Mouse (Mus musculus): ENCODE results near the gene Gpr176.

Gpr176 gene

DNA sequence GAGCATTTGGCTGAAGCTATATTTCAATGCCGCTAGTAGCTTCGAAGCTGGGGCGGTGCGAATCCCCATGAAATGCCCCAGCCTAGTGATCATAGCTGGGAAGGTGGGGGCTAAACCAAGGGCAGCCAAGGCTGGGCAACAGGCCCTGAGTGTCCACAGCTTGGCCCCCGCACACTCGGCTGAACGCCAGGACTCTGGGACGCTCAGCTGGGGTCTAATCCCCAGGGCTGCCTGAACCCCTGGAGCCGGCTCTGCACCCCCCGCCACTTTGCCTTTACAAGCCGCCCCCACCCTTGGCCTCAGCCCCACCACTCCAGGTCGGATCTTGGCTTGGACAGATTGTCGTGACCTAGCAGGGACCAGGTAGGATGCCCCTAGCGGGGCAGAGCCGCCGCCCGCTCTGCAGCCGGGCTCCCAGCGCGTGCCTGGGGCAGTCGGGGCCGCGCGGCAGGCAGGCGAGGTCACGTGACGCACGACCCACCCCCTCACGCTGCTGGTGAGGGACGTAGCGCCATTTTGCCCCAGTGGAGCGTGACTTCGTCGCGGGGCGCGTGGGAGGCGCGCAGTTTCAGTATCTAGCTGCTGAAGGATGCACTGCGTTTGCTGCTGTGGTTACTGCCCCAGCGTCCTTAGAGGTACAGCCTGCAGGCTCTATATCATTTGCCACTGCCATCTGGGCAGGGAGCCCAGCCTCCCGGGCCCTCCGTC is 507 bp upstream of the Gpr176 start:
- DNase-seq (ENCODE audit: low spot score): peak; percentile 52

GRCm38 (mm10) chr2:118372561-118372900 is 688 bp downstream of the Gpr176 start:
- DNase-seq (ENCODE audit: low spot score): no peak

GRCm38 (mm10) chr2:118371841-118372240 is 1.4 kb downstream of the Gpr176 start:
- no peak for DNase-seq (ENCODE audit: low spot score)

DNA sequence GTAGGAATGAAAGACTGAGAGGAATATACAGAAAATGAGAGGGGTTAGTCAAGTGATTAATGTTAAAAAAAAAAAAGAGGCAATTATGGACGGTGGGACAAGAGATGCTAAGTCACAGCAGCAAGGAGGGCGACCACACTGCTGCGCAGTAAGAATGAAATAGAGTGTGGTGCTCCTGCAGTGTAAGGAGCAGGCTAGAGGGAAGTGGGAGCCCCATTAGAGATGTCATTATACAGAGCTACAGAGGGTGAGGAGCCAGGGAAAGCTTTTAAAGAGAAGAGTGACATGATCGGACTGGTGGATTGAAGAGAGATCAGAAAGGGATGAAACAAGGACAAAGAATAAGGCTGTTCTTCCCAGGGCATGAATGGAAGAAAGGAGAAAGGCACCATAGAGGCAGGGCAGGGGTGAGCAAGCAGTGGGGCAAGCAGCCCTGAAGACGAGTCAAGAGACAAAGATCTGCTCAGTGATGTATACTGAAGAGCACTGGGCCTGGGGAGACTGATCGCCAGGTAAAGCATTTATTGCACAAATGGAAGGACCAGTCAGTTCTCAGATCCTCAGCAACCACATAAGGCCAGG is 18.0 kb downstream of the Gpr176 start:
- DNase-seq (ENCODE audit: low spot score): no peak

DNA sequence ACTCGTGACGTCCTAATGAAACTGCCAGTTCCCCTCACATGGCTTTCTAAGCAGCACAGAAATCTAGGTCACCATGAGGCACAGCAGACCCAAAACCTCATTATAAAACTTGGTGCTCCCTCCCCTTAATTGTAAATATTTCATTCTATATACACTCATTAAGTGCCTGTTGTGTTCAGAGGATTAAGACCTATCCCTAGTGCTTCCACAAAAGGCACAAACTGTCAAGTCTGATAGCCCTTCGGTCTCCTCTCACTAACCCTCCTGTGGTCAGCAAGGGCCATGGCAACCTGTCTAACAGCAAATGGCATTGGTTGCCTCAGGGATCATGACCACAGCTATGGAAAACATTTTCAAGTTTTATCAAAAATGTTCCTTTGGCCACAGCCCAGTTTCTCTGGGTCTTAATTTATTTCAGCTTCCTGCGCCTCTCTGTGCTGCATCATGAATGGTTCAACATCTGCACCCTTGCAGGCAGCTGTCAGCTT is 19.3 kb downstream of the Gpr176 start:
- no peak for DNase-seq (ENCODE audit: low spot score)

DNA sequence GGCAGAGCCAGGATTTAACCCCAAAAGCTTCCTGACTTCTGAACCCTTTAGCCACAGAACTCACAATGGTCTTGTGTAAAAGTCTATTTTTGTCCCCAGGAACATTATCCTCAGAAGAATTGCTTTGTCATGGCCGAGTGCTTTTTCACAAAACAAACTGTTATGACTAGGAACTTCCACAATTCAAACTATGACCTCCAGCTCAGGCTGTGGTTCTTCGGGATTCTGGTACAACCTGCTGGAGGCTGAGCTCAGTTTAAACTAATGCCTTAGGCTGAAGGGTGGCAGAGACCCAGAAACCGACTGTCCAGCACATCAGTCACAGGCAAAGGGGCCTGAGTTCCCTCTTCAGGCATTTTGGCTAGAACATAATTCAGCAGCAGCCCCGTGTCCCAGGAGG is 19.7 kb downstream of the Gpr176 start:
- no peak for DNase-seq (ENCODE audit: low spot score)

GRCm38 (mm10) chr2:118345535-118345934 is 27.7 kb downstream of the Gpr176 start:
- no peak for DNase-seq (ENCODE audit: low spot score)

GRCm38 (mm10) chr2:118343897-118344296 is 29.3 kb downstream of the Gpr176 start:
- no peak for DNase-seq (ENCODE audit: low spot score)

GRCm38 (mm10) chr2:118341295-118341694 is 31.9 kb downstream of the Gpr176 start:
- no peak for DNase-seq (ENCODE audit: low spot score)

DNA sequence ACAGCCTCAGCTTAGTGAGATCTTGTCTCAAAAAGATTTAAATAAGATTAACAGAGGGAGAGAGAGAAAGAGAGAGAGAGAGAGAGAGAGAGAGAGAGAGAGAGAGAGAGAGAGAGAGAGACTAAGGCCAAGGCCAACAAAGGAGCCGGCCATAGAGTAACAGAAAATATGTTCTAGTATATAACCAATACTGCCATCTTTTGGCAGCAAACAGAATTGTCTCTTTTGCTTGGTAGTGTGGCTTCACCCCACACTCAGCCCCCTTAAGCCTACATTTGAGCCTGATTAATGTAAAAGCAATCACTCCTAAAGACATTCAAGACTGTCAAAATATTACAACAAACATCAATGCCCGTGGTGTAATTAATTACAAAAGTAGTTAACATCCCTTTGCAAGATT is 37.1 kb downstream of the Gpr176 start:
- no peak for DNase-seq (ENCODE audit: low spot score)

- no peak for DNase-seq (ENCODE audit: low spot score)
These were observed 50.6 kb downstream of the Gpr176 start for GRCm38 (mm10) chr2:118322663-118323062.

- no peak for DNase-seq (ENCODE audit: low spot score)
These were observed 51.4 kb downstream of the Gpr176 start for GRCm38 (mm10) chr2:118321804-118322203.

GRCm38 (mm10) chr2:118321094-118321493 is 52.1 kb downstream of the Gpr176 start:
- no peak for DNase-seq (ENCODE audit: low spot score)

GRCm38 (mm10) chr2:118320519-118320918 is 52.7 kb downstream of the Gpr176 start:
- DNase-seq (ENCODE audit: low spot score): no peak

GRCm38 (mm10) chr2:118319176-118319575 is 54.0 kb downstream of the Gpr176 start:
- DNase-seq (ENCODE audit: low spot score): no peak

- DNase-seq (ENCODE audit: low spot score): no peak
These were observed 56.3 kb downstream of the Gpr176 start for GRCm38 (mm10) chr2:118316939-118317338.

DNA sequence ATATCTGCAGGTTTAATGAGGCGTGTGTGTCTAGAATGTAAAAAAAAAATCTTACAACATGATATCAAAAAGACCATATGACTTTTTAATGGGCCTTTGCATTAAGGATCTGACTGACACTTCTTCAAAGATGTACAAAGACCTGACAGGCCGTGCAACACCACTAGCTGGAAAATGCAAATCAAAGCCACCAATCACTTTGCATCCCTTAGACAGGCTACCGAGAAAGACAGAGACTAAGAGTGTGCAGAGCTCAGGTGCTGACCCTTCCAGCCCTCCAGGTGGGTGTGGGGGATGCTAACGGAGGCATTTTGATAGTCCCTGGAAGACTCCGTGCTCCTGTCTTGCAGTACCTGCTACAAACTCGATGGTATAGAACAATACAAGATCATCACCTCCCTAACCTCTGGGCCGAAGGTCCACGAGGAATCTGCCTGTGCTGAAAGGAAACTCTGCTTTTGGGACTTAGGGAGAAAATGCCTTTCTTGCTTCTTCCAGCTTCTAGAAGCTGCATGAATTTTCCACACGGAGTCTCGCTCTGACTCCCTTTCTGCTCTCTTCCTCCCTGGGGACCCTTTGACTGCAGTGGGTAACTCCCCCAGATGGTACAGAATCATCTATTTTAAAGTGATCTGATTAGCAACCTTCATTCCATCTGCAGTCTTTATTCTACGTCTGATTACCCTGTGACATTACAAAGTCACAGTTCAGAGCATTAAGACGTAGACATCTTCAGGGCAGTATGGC is 57.4 kb downstream of the Gpr176 start:
- DNase-seq (ENCODE audit: low spot score): no peak

DNA sequence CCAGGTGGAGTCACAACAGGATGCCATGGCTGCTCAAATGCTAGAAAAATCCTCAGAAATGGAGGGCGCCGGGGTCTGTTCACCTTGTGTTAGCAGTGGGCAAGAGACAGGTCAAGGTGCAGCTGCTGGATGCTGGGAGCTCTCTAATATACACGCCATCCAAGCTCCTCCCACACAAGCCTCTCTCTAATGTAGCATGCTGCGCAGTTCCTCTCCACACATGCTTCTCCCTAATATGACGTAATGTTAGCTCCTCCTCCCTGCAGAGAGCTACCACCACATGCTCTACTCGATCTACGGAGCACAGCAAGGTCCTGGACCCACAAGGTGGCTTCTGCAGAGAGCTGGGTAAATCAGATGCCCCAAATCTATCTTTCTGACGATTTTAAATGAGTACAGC is 65.7 kb downstream of the Gpr176 start:
- DNase-seq (ENCODE audit: low spot score): no peak

DNA sequence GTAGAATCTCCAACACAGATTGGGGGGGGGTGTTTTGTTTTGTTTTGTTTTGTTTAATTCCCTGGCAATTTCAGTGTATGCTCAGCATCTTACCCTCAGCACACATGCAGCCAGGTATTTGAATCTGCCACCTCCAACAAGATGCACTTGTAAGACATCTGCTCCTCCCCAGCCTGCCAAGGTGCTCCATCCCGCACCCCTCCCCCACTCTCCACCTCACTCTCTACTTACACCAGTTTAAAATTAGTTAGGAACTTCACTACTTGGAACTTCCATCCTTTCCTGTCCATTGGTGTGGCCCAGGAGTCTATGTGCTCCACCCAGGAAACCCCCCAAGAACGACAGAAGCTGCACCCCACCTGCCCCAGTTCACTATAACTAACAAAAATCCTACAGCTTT is 66.3 kb downstream of the Gpr176 start:
- no peak for DNase-seq (ENCODE audit: low spot score)

GRCm38 (mm10) chr2:118306522-118306895 is 66.7 kb downstream of the Gpr176 start:
- no peak for DNase-seq (ENCODE audit: low spot score)

- DNase-seq (ENCODE audit: low spot score): no peak
These were observed 67.2 kb downstream of the Gpr176 start for GRCm38 (mm10) chr2:118305827-118306521.

DNA sequence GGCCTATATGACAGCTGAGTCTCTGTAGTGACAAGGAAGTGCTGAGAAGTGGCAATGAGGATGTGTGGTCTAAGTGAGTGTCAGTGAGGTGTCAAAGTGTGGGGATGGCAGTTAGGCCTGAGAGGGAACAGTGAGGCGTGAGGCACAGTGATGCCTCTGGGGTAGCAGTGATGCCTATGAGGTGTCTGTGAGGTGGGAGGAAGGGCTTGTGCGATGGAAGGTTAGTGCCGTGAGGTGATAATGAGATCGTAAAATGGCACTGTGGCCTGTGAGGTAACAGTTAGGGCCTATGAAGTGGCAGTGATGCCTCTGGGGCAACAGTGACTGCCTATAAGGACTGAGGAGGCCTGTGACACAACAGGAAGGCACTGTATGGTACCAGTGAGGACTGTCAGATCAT is 69.8 kb downstream of the Gpr176 start:
- DNase-seq (ENCODE audit: low spot score): no peak

GRCm38 (mm10) chr2:118301656-118302055 is 71.6 kb downstream of the Gpr176 start:
- DNase-seq (ENCODE audit: low spot score): no peak

Measured in ovary, postnatal 14 days (tissue).